Mouse (Mus musculus) liver, embryonic 16.5 days (tissue): ENCODE measurements around the gene Mapkbp1. TPM values are rescaled to one million over a fixed set of nuclear protein-coding genes. Genes with fewer than 3 reads are reported as not detected.

ENCODE experiments used
- ATAC-seq: fragments of 200-750 bp; cut with Nextera tagmentation; 2 replicates; pipeline ENCODE4 v1.8.0; 2017; ENCODE audit warnings: low read depth, mild to moderate bottlenecking, moderate number of reproducible peaks, moderate library complexity
- H3K27ac ChIP-seq: fragments of 300-500 bp; sonication (generic); 2 replicates; pipeline ENCODE4 v1.5.1; 2014; ENCODE audit warnings: mild to moderate bottlenecking, low read length
- H3K27me3 ChIP-seq: fragments of 300-500 bp; sonication (generic); 2 replicates; pipeline ENCODE4 v1.6.1; 2014; ENCODE audit warnings: low read depth, low read length, mixed read lengths; ENCODE audit not compliant: control insufficient read depth, insufficient read depth
- H3K36me3 ChIP-seq: fragments of 300-500 bp; sonication (generic); 2 replicates; pipeline ENCODE4 v1.6.1; 2014; ENCODE audit warnings: mild to moderate bottlenecking; ENCODE audit not compliant: control insufficient read depth, insufficient read depth
- H3K4me1 ChIP-seq: fragments of 300-500 bp; sonication (generic); 2 replicates; pipeline ENCODE4 v1.6.1; 2014; ENCODE audit warnings: low read depth, low read length, mixed read lengths; ENCODE audit not compliant: control insufficient read depth
- H3K4me2 ChIP-seq: fragments of 300-500 bp; sonication (generic); 2 replicates; pipeline ENCODE4 v1.6.1; 2014; ENCODE audit warnings: low read depth, low read length, mixed read lengths
- H3K4me3 ChIP-seq: fragments of 300-500 bp; sonication (generic); 2 replicates; pipeline ENCODE4 v1.5.1; 2014; ENCODE audit warnings: low read depth, mild to moderate bottlenecking, low read length
- H3K9ac ChIP-seq: fragments of 300-500 bp; sonication (generic); 2 replicates; pipeline ENCODE4 v1.6.1; 2014; ENCODE audit warnings: low read depth, low read length
- H3K9me3 ChIP-seq: fragments of 300-500 bp; sonication (generic); replicated peaks from 2 replicates; pipeline ENCODE4 v1.6.1; 2016; ENCODE audit warnings: low read length; ENCODE audit not compliant: control insufficient read depth
- WGBS: fragments of 180-500 bp; shearing (Covaris S2); extraction: QIAGEN DNeasy Blood & Tissue Kit; methylation state at CpG from one replicate; pipeline ENCODE4 v1.1.7; 2014; ENCODE audit not compliant: insufficient replicate concordance; 5-methylcytosine and 5-hydroxymethylcytosine counted together
- polyA plus RNA-seq: library from polyadenylated mRNA; unstranded; fragments of >200 nt; fragmentation: Nextera tagmentation; extraction: Ambion mirVana; gene quantifications from 2 replicates; pipeline ENCODE4 v1.2.1, GENCODE M21; 2015

The Mapkbp1 gene
- polyA plus RNA-seq, 1 experiment from 2014 or later = 0.25 TPM

- 74% methylated on average over 5 of the region's 5 CpGs for WGBS
- no peak overlapping the region for H3K4me2 ChIP-seq
Observed at GRCm38 (mm10) chr2:120040991-120041390, 68.5 kb downstream of the Mapkbp1 start.

GRCm38 (mm10) chr2:120044101-120044603, 71.7 kb downstream of the Mapkbp1 start:
- WGBS = 50% methylated on average over 4 of the region's 4 CpGs
- Histone ChIP-seq H3K4me1 (no peaks in the 10 kb centered on the region; the same call in 1 of the 2 replicates), H3K9ac (no peak overlapping the region), H3K4me2 (no peak overlapping the region), H3K9me3 (no peaks in the 10 kb centered on the region), H3K27ac (no peak overlapping the region), H3K36me3 (no peaks in the 10 kb centered on the region), H3K4me3 (no peak overlapping the region), H3K27me3 (no peaks in the 10 kb centered on the region)
- no peak for ATAC-seq

More at GRCm38 (mm10) chr2:120040991-120041390, 68.5 kb downstream of the Mapkbp1 start:
- H3K4me3 ChIP-seq = no peak overlapping the region
- no peak overlapping the region for H3K27ac ChIP-seq
- no peaks in the 10 kb centered on the region for H3K27me3 ChIP-seq
- ATAC-seq = no peak
- no peaks in the 10 kb centered on the region; the same call in 1 of the 2 replicates for H3K4me1 ChIP-seq
- no peak overlapping the region for H3K9ac ChIP-seq
- no peaks in the 10 kb centered on the region for H3K9me3 ChIP-seq
- H3K36me3 ChIP-seq = no peaks in the 10 kb centered on the region

- Histone ChIP-seq H3K9ac (no peak overlapping the region), H3K4me2 (no peak overlapping the region), H3K27me3 (no peaks in the 10 kb centered on the region), H3K27ac (no peak overlapping the region), H3K4me3 (no peak overlapping the region), H3K4me1 (no peaks in the 10 kb centered on the region; the same call in 1 of the 2 replicates), H3K36me3 (no peaks in the 10 kb centered on the region), H3K9me3 (no peaks in the 10 kb centered on the region)
- 64% methylated on average over 3 of the region's 3 CpGs for WGBS
- ATAC-seq = no peak
Observed at GRCm38 (mm10) chr2:120044676-120045075, 72.2 kb downstream of the Mapkbp1 start.

GRCm38 (mm10) chr2:120046486-120047310, 74.2 kb downstream of the Mapkbp1 start:
- 60% methylated on average over 14 of the region's 14 CpGs for WGBS
- H3K4me1 ChIP-seq = no peaks in the 10 kb centered on the region; the same call in 1 of the 2 replicates
- H3K9ac ChIP-seq = no peak overlapping the region
- ATAC-seq = no peak
- no peak overlapping the region for H3K27ac ChIP-seq
- no peak overlapping the region for H3K4me3 ChIP-seq
- no peaks in the 10 kb centered on the region for H3K27me3 ChIP-seq
- H3K4me2 ChIP-seq = no peak overlapping the region
- no peaks in the 10 kb centered on the region for H3K36me3 ChIP-seq
- no peaks in the 10 kb centered on the region for H3K9me3 ChIP-seq

GRCm38 (mm10) chr2:120048173-120048572, 75.7 kb downstream of the Mapkbp1 start:
- H3K4me2 ChIP-seq = no peak overlapping the region
- WGBS = 62% methylated on average over 9 of the region's 9 CpGs

GRCm38 (mm10) chr2:120049632-120050274, 77.3 kb downstream of the Mapkbp1 start:
- Histone ChIP-seq H3K4me2 (no peak overlapping the region), H3K27me3 (no peaks in the 10 kb centered on the region), H3K27ac (no peak overlapping the region), H3K9me3 (no peaks in the 10 kb centered on the region), H3K36me3 (no peaks in the 10 kb centered on the region), H3K4me3 (no peak overlapping the region), H3K4me1 (no peaks in the 10 kb centered on the region), H3K9ac (no peak overlapping the region)
- ATAC-seq = no peak
- 52% methylated on average over 10 of the region's 10 CpGs for WGBS

More at GRCm38 (mm10) chr2:120048173-120048572, 75.7 kb downstream of the Mapkbp1 start:
- Histone ChIP-seq H3K9me3 (no peaks in the 10 kb centered on the region), H3K27ac (no peak overlapping the region), H3K36me3 (no peaks in the 10 kb centered on the region), H3K4me1 (no peaks in the 10 kb centered on the region; the same call in 1 of the 2 replicates), H3K4me3 (no peak overlapping the region), H3K27me3 (no peaks in the 10 kb centered on the region), H3K9ac (no peak overlapping the region)
- no peak for ATAC-seq

GRCm38 (mm10) chr2:120051405-120051804, 78.9 kb downstream of the Mapkbp1 start:
- H3K27ac ChIP-seq = no peak overlapping the region
- H3K36me3 ChIP-seq = no peaks in the 10 kb centered on the region
- no peak for ATAC-seq
- H3K27me3 ChIP-seq = no peaks in the 10 kb centered on the region
- no peak overlapping the region for H3K4me3 ChIP-seq
- H3K9me3 ChIP-seq = no peaks in the 10 kb centered on the region
- no peak overlapping the region for H3K9ac ChIP-seq
- no peaks in the 10 kb centered on the region for H3K4me1 ChIP-seq
- H3K4me2 ChIP-seq = no peak overlapping the region
- 51% methylated on average over 6 of the region's 6 CpGs for WGBS

- Histone ChIP-seq H3K9ac (no peak overlapping the region), H3K4me2 (no peak overlapping the region), H3K27ac (no peak overlapping the region), H3K27me3 (no peaks in the 10 kb centered on the region), H3K36me3 (no peaks in the 10 kb centered on the region), H3K4me3 (no peak overlapping the region), H3K4me1 (no peaks in the 10 kb centered on the region), H3K9me3 (no peaks in the 10 kb centered on the region)
- ATAC-seq = no peak
- 63% methylated on average over 12 of the region's 12 CpGs for WGBS
Observed at GRCm38 (mm10) chr2:120054771-120055552, 82.5 kb downstream of the Mapkbp1 start.
